Mouse (Mus musculus) left cerebral cortex, adult 2 months (tissue): ENCODE results near the gene Znrf4. TPM values are rescaled to one million over a fixed set of nuclear protein-coding genes. Genes with fewer than 3 reads are reported as not detected.

Source experiments
- DNase-seq, 2 experiments: peaks; one replicate each; pipeline ENCODE4 v3.0.0; 2021 to 2022; ENCODE audit warnings: low spot score in 2 of 2, mixed read lengths in 1 of 2; ENCODE audit errors: extremely low spot score in 1 of 2
- H3K27ac ChIP-seq: fragments of 200-600 bp; 2 replicates; pipeline ENCODE4 v1.8.1; 2022
- H3K4me3 ChIP-seq: fragments of 200-600 bp; 2 replicates; pipeline ENCODE4 v1.8.1; 2022
- CTCF ChIP-seq: fragments of 200-600 bp; IDR thresholded peaks from 2 replicates; pipeline ENCODE4 v1.8.1; 2022; ENCODE audit warnings: antibody characterized with exemption, mild to moderate bottlenecking, moderate library complexity
- intact Hi-C: fragments of 180-260 bp; cut with DNase I; formaldehyde crosslinking; loops from one replicate; pipeline ENCODE4 v1.15.1; 2025
- total RNA-seq, 2 experiments: library from RNA; stranded (reverse); gene quantifications; 2 replicates each; pipeline ENCODE4 v1.2.3; 2021

The Znrf4 gene
- total RNA-seq, 2 experiments from 2014 or later: not detected

DNA sequence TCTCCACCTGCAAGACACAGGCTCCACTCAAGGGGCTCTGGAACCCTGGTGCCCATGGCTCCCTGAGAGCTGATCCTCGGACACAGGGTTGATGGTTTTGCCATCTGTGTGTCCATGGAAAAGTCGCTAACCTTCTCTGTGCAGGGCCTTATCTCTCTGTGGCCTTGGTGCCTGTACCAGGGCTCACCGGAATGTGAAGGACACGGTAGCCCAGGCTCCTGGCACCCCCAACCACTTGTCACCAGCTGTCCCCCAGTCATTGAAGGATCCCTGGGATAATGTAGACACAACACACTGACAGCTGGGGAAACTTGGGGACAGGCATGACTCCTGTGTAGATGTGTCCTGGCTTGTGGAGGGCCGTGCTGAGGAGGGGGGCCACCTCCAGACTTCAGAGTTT, 41.1 kb downstream of the Znrf4 start:
- intact Hi-C loops: no loop called here
- no peak for TF ChIP-seq CTCF

GRCm38 (mm10) chr17:56470571-56470970, 41.7 kb downstream of the Znrf4 start:
- intact Hi-C loops: no loop called here
- no peak for DNase-seq
- TF ChIP-seq CTCF: no peak
- Histone ChIP-seq H3K4me3 (no peak overlapping the region), H3K27ac (0 out of 2 replicates have a peak overlapping the region, but pooled peaks have one; percentile 11)

More for the DNA sequence above, 41.1 kb downstream of the Znrf4 start:
- no peak for DNase-seq
- H3K27ac ChIP-seq: no peak overlapping the region
- H3K4me3 ChIP-seq: no peak overlapping the region

DNA sequence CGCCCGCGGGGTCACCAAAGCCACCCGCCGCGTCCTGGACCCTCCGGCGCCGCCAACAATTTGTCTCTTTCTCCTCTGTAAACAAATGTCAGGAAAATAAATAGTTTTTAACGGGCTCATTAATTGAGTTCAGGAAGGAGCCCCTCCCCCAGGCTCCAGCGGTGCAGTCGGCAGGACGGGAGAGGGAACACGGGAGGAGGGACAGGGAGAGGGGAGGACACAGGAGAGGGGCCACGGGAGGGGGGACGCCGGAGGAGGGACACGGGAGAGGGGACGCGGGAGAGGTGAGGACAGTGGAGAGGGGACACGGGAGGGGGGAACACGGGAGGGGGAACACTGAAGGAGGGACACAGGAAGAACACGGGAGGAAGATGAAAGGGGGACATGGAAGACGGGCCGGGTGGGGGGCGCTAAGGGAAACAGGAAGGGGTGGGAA, 42.2 kb downstream of the Znrf4 start:
- intact Hi-C loops: no loop called here
- H3K27ac ChIP-seq: peak overlapping the region; percentile 59
- no peak for TF ChIP-seq CTCF
- no peak for DNase-seq
- H3K4me3 ChIP-seq: peak overlapping the region; percentile 23

- TF ChIP-seq CTCF: no peak
- DNase-seq: no peak
- Histone ChIP-seq H3K4me3 (peak overlapping the region; percentile 23; the same call in 1 of the 2 replicates), H3K27ac (peak overlapping the region; percentile 59)
- intact Hi-C loops: loop anchor here (2.0 kb wide), 1 partner anchor 26 kb away; no protein-coding TSS in a partner anchor
These were observed 43.0 kb downstream of the Znrf4 start for GRCm38 (mm10) chr17:56469275-56469674.

GRCm38 (mm10) chr17:56468870-56469269, 43.4 kb downstream of the Znrf4 start:
- intact Hi-C loops: loop anchor here (2.0 kb wide), 1 partner anchor 26 kb away; no protein-coding TSS in a partner anchor
- Histone ChIP-seq H3K4me3 (no peak overlapping the region), H3K27ac (peak overlapping the region; percentile 59; the same call in 1 of the 2 replicates)
- TF ChIP-seq CTCF: no peak
- peak in 1 of 2 experiments; percentile 51 for DNase-seq

DNA sequence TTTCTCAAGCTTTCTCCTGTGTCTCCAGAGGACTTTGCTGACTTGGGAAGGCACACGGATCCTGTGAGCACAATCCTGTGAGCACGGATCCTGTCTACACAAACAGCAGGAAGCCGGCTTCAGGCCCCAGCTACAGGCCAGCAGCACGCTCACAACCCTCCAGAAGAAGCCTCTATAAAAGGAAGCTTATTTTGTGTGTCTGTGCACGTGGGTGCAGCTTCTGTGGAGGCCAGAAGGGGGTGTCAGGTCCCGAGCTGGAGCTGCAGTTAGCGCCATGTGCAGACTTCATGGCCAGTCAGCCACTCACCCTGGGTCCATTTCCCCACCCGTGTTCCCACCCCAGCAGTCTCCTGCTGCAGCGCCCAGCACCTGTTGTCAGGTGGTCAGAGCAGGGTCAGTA, 43.9 kb downstream of the Znrf4 start:
- TF ChIP-seq CTCF: peak; percentile 28
- H3K27ac ChIP-seq: peak overlapping the region; percentile 48; the same call in 1 of the 2 replicates
- DNase-seq: no peak
- H3K4me3 ChIP-seq: no peak overlapping the region
- intact Hi-C loops: loop anchor here (2.0 kb wide), 1 partner anchor 26 kb away; no protein-coding TSS in a partner anchor

GRCm38 (mm10) chr17:56467456-56467884, 44.8 kb downstream of the Znrf4 start:
- H3K4me3 ChIP-seq: no peak overlapping the region
- H3K27ac ChIP-seq: peak overlapping the region; percentile 48
- DNase-seq: peak in 1 of 2 experiments; percentile 56
- intact Hi-C loops: no loop called here
- TF ChIP-seq CTCF: no peak

DNA sequence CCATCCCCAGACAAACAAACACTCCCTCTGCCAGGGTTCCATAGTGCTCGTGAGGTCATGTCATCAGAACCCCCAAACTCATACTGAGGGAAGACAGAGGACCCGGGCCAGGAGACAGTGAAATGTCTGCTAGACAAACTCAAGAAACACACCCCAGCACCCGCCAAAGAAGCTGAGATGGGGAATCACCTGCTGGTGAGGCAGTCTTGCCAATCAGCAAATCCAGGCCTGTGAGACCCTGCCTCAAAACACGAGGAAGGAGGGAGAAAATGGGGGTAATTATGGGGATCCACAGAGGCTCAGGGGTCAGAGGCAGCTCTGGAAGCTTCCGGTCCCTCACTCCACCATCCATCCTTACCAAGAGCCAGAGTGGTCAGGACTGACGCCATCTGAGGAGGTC, 45.5 kb downstream of the Znrf4 start:
- intact Hi-C loops: no loop called here
- Histone ChIP-seq H3K27ac (no peak overlapping the region), H3K4me3 (no peak overlapping the region)
- TF ChIP-seq CTCF: no peak
- no peak for DNase-seq

DNA sequence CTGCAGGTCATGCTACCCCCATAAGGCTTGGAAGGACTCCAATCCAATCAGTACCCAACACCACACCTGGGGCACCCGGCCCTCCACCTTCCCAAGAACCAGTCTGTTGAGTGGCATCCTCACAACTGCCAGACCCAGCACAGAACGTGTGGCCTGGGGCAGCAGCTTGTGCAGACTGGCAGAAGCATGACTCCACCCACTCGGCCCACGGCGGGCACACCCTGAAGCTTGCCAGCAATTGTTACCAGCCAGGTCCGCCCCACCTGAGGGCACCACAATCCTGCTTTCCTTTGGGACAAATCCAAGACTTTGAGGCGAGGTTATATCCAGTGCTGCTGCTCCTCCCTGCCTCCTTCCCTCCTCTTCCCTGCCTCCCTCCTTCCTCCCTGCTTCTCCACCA, 47.4 kb downstream of the Znrf4 start:
- no peak for TF ChIP-seq CTCF
- Histone ChIP-seq H3K27ac (no peak overlapping the region), H3K4me3 (no peak overlapping the region)
- DNase-seq: no peak
- intact Hi-C loops: no loop called here

- H3K27ac ChIP-seq: no peak overlapping the region
- no peak overlapping the region for H3K4me3 ChIP-seq
- intact Hi-C loops: no loop called here
- no peak for TF ChIP-seq CTCF
- DNase-seq: no peak
These were observed 47.9 kb downstream of the Znrf4 start for GRCm38 (mm10) chr17:56464345-56464744.

GRCm38 (mm10) chr17:56463500-56463899, 48.7 kb downstream of the Znrf4 start:
- Histone ChIP-seq H3K27ac (no peak overlapping the region), H3K4me3 (no peak overlapping the region)
- no peak for DNase-seq
- intact Hi-C loops: no loop called here
- no peak for TF ChIP-seq CTCF

DNA sequence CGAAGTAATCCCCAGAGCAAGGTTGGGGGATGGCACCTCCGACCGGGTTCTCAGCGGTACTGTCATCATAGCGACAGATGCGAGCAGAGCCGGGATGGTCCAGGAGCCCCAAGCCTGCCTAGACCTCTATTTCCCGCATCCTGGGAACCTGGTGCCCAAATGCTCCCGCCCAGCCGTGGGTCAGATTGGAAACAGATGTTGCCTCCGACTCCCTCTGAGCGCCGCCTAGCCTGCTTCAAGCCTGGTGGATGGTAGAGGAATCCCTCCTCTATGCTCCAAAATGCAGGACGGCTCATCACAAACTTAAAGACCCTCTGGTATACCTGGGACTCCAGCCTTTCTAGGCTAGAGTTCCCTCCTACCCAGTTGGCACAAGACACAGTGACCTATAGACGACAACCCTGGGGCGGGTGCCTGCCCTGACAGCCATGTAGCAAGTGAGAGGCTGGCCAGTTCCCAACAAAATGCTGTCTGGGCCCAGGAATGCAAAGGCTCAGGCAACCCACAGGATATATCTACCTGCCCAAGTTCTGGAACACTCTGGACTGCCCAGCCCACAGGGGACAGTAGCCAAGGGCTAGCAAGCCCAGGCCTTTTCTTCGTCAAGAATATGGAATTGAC, 49.3 kb downstream of the Znrf4 start:
- peak overlapping the region; percentile 50; the same call in 1 of the 2 replicates for H3K27ac ChIP-seq
- no peak for DNase-seq
- TF ChIP-seq CTCF: no peak; the same call in 1 of the 2 replicates
- H3K4me3 ChIP-seq: peak overlapping the region; percentile 53
- intact Hi-C loops: no loop called here
